Mouse (Mus musculus) right cerebral cortex, postnatal 4 days (tissue): ENCODE measurements around the gene Dock7.
"Not testable (repeated sequence)": the region's sequence is repeated elsewhere in the genome, so short reads cannot be mapped to it uniquely, and the experiment has no call there.

Experiments
- DNase-seq: peaks from one replicate; pipeline ENCODE4 v3.0.0-alpha.2; 2022

Gene Dock7

DNA sequence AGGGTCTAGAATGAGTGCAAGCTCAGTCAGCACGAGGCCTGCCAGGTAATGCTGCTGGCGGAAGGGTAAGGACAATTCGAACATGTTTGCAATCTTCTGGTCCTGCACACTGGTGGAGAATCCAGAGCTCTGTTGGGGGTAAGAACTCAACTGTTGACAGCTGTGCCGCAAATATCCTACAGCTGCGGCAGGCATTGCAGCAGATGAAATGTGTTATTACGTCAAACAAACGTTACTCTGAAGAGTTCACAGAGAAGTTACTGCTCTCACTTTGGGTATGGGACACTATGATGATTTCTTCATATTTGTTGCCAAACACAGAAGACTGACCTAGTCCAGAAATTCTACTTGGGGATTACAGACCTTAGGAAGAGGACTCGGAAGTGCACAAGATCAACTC is 136.0 kb downstream of the Dock7 start:
- no peak for DNase-seq

DNA sequence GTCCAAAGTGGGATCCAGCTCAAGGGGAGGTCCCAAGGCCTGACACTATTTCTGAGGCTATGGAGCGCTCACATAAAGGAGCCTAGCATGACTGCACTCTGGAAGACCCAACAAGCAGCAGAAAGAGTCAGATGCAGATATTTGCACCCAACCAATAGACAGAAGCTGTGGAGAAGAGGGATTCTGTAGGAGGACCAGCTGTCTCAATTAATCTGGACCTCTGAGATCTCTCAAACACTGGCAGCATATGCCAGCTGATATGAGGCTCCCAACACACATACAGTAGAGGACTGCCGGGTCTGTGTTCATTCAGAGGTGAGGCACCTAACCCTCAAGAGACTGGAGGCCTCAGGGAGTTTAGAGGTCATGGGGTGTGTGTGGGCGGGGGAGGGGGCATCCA is 140.7 kb downstream of the Dock7 start:
- not testable (repeated sequence) for DNase-seq

DNA sequence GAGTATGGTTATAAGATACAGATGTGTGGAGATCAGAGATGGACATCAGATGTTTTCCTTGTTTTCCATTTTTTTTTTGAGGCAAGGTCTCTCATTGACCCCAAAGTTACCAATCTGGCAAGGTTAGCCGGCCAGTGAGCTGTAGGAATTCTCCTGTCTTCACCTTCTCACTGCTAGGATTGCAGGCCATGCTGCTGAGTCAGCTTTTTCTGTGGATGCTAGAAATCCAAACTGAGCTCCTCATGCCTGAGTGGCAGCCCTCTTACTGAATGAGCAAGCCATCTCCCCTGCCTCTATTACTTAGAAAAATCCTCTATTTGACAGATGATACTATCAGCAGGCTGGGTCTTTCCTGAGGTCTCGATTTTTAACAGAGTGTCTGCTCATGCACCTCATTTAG is 142.0 kb downstream of the Dock7 start:
- no peak for DNase-seq

DNA sequence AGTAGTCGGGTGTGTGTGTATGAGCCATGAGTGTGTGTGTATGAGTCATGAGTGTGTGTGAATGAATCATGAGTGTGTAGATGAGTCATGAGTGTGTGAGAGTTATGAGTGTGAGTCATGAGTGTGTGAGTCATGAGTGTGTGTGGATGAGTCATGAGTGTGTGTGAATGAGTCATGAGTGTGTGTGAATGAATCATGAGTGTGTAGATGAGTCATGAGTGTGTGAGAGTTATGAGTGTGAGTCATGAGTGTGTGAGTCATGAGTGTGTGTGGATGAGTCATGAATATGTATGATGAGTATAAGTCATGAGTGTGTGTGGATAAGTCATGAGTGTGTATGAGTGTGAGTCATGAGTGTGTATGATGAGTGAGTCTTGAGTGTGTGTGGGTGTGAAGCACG is 142.4 kb downstream of the Dock7 start:
- not testable (repeated sequence) for DNase-seq

DNA sequence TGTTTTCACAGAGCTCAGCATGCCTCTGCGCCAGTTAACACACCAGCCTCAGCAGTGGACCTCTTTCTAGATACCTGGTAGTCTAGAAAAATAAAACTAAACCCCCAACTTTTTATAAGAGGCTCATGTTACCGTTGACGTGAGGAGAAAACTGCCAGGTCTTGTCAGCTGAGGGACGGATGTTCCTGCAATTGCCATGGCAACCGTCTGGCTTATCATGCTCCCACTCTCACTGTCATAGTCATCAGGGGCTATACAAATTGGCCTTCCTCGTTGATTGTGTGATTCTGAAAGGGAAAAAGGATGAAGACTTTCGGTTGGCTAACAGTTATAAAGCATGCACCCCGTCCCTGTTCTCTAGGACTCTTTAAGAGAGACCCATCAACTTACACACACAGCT is 145.0 kb downstream of the Dock7 start:
- no peak for DNase-seq

DNA sequence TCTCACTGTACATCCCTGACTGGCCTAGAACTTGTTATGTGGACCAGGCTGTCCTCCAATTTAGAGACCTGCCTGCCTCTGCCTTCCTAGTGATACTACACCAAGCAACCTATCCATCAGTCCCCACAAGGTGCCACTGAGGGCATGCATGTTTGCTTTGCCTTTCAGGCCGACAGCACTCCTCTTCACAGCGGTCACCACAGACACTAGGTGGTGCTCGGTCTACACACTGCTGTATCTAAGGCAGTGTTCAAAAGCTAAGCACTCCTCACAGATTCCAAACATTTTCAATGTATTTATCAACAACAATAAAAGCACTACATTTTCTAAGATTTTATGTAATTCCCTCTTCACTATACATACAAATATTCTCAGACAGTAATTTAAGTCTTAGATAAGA is 150.8 kb downstream of the Dock7 start:
- no peak for DNase-seq

DNA sequence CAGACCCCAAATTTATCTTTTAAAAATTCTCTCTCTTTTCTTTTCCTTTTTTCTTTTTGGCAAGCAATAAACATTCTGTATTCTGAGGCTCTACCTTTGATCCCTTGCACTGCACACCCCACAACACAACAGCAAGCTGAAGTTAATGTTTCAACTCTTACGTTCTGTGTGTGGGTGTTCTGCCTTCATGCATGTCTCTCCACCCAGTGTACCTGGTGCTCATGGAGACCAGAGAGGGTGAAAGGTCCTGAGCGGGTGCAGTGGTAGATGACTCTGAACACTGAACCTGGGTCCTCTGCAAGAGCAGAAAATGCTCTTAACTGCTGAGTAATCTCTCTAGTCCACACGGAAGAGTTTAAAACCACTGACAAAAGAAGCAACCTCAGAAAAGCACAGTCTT is 160.5 kb downstream of the Dock7 start:
- DNase-seq = no peak

DNA sequence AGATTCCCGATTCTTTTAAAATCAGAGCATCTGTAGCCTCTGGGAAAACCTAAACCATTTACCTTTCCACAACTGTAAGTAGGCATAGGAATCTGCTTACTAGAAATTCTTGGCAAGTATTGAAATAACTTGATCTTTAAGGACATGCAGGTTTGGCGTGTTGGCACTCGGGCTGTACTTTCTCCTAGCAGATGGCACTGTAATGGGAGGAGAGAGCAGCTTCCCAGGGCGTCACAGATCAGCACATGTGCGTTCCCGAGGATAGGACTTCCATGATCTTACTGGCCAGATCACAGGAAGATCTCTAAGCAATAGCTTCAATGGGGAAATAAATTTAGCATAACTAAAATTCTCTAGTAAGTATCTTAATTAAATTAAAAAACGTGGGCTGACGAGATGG is 164.7 kb downstream of the Dock7 start:
- DNase-seq = no peak

DNA sequence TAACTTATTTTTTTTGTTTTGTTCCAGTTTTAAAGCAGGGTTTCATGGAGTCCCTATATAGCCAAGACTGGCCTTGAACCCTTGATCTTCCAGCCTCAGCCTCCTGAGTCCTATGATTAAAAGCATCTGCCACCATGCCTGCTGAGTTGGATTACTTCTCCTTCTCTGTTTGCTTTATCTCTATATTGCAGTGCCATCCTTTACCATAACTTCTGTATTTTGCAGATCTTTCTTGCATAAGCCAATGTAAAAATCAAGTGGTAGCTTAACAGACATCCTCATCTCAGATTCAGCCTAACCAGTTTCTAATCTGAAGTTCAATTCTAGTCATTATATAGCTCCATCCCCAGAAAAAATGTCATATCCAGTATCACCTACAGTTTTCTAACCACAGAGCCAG is 170.2 kb downstream of the Dock7 start:
- no peak for DNase-seq

DNA sequence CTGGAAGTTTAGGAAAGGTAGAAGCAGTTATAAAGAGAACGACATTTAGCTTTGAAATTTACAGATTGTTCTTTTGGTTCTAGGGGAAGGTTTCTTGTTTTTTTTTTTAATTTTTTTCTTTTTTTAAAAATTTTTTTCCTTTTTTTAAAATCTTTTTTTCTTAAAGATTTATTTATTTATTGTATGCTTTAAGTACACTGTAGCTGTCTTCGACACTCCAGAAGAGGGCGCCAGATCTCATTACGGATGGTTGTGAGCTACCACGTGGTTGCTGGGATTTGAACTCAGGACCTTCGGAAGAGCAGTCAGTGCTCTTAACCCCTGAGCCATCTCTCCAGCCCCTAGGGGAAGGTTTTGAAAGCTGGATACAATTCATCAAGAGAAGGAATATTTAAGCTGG is 182.5 kb downstream of the Dock7 start:
- not testable (repeated sequence) for DNase-seq

DNA sequence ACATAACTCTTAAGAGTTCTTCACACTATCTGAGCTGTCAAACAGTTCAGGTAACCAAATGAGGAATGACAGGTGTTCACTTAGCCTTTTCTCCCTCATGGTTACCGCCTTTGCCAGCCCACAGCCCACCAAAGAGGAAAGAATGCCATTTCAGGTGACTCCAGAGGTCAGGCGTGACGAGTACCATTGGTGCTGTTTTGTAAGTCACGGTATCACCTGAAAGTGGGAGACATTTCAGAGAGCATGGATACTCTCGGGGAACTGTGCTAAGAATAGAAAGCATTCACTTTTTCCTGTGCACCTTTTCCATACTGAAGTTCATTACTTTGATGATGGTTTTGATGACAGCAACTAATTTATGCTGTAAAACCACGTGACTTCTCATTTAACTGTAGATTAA is 184.7 kb downstream of the Dock7 start:
- no peak for DNase-seq

DNA sequence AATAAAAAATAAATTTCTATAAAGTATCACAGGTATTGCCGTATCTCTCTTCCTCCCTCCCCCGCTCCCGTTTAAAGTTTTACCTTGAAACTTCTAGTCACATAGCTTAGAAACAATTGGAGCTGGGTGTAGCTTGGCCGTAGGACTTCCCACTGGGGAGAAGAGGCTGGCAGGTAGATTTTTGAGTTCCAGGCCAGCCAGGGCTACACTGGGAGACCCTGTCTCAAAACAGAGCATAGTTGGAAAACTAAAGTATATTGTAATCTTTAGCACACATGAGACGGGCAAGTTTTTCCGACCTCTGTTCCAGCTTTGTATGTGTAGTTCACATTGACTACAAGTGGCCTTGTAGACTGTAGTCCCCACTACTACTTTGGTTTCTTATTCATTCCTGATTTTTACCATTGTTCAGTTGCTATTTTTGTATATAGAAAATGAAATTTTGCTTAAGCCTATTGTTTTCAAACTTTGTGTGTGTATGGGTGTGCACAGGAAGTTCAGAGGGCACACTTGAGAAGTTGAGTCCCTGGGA is 195.4 kb downstream of the Dock7 start:
- DNase-seq = no peak

DNA sequence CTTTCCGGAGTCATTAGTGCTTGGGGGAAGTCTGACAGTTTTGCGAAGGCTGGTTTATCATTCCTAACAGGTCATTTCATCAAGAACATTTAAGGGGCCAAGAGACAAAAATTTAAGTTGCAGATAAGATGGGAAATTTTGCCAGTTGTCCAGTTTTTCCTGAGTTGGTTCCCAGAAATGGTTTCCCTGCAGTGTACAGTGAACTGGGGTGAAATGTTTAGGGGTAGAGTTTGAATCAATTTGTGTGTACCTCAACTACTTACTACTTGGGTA is 195.9 kb downstream of the Dock7 start:
- DNase-seq = no peak

DNA sequence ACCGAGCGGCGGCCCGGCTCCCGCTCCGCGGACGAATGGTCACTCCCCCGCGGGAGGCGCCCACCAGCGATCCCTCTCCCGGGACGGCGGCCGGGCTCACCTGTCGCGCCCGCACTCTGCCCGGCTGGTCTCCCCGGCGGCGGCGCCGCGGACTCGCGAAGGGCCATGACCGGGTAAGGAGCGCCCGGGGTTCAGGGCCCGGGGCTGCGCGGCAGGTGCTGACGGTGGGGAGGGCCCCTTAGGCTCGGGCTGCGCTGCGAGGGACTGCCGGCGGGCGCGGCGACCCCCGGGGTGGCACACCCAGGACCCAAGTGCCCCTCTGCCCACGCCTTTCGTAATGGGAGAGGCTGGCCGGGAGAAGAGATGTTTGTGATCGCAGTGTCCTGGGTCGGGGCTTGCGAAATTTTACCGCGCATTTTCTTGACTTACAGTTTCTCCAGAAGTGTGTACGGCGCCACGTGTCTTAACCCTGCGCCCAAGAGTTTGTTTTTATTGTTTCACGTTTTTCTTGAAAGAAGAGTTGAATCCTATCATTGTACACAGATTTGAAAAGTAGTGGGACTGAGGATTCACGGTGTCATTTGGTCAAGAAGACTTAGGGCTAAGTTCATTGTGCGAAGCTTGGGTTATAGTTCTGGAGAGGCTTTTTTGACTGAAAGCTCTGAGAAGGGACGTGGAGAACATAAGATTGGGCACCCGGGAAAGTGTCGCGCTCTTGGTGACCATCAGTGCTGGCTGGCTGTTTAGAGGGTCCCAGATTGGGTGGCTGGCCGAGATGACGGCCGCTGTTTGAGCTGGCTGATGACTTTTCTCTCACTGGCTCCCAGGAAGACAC is 196.4 kb downstream of the Dock7 start:
- DNase-seq = peak; percentile 4

DNA sequence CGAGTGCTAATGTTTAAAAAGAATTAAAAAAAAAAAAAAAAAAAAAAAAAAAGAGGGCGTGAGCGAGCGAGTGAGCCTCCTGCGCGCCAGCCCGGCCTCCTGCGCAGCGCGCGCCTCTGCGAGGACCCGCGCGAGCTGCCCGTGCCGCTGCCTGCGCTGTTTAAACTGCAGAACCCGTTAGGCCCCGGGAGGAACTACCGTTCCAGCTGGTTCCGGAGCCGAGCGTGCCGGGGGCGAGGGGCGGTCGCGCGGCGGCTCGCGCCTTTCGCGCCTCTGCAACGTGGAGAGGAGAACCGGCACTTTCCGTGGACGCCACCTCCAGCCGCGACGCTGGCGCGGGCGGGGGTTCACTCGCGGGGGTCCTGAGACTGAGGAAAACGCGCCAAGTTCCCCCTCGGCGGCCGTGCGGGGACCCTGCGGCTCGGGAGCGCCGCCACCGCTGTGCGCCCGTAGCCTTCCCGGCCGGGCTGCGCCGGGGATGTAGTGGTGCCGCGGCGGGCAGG is 197.1 kb downstream of the Dock7 start, which contains the start of gene Usp1:
Usp1 (plus strand) TSS at position 243 of the 503 bp plus-strand sequence.
- peak; percentile 86 for DNase-seq

DNA sequence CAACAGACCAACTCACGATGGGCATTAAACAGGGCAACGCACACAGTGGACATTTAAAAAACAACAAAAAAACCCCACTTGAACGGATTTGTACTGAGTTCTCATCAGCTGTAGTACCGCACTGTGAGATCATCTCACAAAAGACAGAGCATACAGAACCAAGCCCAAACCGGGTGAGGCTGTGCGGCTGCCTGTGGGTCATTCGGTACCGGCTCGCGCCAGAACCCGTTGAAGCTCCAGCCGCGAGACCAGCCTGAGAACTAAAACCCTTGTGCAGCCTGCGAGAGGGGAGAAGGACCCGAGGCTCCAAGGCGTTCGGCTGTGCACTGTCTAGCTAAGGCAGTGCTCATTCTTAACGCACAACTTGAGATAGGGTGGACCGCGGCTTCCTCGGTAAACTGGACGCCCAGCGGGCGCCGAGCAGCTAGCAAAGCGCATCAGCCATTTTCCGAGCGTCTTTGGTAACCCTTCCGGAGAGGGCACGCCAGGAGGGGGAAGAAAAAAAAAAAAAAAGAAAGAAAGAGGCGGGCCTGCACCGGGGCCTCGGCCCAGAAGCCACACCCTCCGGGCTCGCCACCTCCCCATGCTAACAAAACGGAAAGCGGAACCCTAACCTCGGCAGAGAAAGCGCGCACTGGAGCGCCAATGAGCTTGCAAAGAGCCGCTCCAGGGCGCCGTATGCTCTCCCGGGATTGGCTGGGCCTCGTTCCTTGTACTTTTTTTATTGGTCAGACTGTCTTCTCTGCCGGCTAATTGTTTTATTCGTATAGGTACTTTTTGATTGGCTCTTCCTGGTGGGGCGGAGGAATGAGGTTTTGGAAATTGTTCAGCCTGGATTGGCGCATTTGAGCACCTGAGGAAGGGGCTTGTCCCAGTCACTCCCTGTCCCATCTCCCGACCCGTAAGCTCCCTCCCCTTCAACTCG is 197.8 kb downstream of the Dock7 start:
- DNase-seq = peak; percentile 89

DNA sequence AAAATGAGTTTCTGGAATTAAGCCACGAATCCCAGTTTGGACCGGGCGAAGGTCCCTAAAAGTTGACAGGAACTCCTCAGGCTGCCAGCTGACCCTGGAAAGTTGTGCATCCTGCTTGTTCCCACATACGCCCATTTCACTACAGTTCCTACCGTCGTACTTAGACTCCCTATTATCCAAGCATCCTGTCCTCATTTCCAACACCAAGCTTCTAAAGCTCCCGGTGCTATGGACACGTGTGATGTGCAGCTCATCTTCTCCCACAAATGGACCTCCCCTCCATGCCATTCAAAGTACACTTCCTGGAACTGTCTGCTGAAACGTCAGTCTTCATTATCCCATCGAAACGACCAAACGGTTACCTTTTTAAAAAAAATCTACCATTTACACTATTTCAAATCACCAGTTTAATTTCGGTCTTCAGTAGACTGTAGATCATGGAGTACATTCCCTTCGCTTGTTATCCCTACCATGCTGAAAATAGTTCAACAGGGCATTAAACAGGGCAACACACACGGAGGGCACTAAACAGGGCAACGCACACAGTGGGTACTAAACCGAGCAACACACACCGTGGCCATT is 198.6 kb downstream of the Dock7 start:
- DNase-seq = peak; percentile 6

DNA sequence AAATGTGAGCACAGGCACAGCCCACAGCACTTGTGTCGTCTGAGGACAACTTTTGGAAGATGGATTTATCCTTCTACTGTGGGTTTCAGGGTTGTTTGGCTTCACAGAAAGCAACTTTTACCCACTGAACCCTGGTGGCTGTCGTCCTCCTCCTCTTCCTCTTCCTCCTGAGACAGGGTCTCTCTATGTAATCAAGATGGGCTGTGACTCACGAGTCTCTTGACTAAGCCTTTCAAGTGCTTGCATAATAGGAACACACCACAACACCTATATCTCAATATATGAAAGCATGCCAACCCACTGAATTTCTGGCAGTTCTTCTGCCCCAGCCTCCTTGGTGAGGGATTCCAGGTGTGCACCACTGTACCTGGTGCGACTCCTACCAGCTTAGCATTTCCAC is 199.8 kb downstream of the Dock7 start:
- DNase-seq = no peak

DNA sequence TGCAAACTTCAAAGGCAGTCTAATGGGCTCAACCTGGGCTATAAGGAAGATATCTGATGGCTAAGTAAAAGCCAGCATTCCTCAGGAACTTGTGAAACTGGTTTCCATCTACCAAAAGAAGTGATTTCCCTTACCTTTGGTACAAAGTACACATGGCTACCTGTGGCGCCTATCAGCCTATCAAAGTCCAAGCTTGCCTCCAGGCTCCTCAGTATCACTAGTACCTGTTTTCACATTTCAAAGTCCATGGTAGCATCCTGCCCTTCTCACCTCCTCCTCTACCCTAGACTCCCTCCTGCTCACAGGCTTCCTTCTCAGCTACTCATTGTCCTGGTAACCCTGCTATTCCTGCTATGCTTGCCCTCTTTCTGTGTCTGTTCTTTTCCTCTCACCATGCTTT is 202.5 kb downstream of the Dock7 start:
- no peak for DNase-seq

DNA sequence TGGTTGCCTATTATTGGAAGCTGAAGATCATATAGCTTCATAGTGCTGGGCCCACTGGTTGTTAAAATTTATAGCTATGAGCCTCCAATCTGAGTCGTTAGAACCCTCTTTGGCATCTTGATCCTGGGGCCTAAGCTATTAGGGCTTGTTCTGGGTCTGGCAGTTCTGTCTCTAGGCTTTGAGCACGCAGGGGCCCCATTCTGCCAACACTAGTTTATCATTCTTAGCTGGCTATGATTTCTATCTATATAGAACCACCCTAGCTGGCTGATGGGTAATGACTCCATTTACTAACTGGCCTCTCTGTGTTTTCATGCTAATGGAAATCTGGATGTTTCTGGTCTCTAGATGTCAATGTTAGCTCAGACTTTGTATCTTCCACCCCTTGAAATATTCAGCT is 203.0 kb downstream of the Dock7 start:
- DNase-seq = no peak

DNA sequence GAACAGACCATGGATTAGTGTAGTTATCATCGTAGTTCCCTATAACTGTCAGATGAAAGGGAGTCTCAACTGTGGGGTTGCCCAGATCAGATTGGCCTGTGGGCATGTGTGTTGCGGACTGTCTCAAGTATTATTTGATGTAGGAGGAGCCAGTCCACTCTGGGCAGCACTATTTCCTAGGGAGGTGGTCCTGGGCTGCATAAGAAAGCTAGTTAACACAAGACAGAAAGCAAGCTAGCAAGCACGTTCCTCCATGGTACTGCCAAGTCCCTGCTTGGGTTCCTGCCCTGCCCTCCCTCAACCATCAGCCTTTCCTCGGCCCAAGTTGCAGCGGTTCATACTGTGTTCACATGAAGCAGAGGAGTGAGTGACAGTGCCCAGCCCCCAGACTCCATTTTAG is 210.5 kb downstream of the Dock7 start:
- DNase-seq = no peak

DNA sequence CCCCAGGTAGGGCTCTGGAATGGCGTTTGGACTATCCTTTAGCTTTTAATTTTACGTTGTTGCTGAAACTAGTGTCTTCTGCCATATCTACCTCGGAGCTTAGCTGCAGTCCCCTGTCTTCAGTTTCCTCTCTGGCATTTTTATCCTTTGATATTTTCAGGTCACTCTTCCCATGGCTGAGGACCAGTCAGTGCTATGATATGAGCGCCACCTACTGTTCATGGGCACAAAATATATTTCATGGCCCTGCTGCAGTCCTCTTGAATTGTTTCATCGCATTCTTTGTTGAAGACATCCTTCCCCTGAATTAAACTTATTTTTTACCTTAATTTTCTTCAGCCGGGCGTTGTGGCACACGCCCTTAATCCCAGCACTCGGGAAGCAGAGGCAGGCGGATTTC is 233.6 kb downstream of the Dock7 start:
- peak; percentile 22 for DNase-seq
